Comparison of ENCODE assay signal across 9 mouse cellular contexts in the genomic region with DNA sequence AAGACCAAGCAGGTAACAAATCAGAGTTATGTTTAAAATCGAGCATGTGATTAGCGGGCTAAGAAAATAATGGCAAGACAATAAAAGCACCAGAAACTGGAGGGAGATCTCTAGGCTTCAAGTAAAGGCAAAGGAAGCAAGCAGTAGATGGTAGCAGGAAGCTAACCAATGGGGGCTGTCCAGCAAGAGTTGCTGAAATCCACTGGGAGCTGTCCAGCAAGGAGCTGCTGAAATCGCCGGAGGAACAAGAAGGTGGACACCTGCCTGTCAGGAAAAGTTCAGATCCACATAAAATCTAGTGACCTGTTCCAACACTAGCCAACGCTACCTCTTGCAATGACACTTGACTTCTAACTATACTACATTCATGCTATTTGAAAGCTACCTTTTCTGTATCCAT. TPM values are rescaled to one million over a fixed set of nuclear protein-coding genes. Genes with fewer than 3 reads are reported as not detected.
DNase-seq lines count a peak whose midpoint lies in the region; ATAC-seq and TF ChIP-seq lines count a peak whose summit lies in the region.
"Had no signal": no experiment of that assay in that cellular context is flagged by ENCODE, and none has a peak within 500 bp of the region (broad histone marks: within the 10 kb centered on the region; RNA-seq: fewer than 3 reads in every experiment).

No protein-coding gene starts in this region.

- no peak for TF ChIP-seq POLR2A in kidney, adult 2 months (IDR thresholded peaks at IDR 0.05; ENCODE audit: low read depth, low read length)

- ATAC-seq in hindbrain, embryonic 14.5 days (ENCODE audit: low FRiP score), result no peak
- no peak for ATAC-seq in hindbrain, embryonic 16.5 days
- ATAC-seq in neural tube, embryonic 11.5 days (ENCODE audit: insufficient read depth, low FRiP score, low TSS enrichment), result no peak
- ATAC-seq in midbrain, embryonic 16.5 days, result no peak

- H3K4me1 ChIP-seq in hindbrain, embryonic 14.5 days (replicated peaks; ENCODE audit: control insufficient read depth, insufficient read depth, low read length), result no peaks in the 10 kb centered on the region
- no peaks in the 10 kb centered on the region for H3K4me1 ChIP-seq in hindbrain, embryonic 16.5 days (ENCODE audit: control insufficient read depth, insufficient read depth, low read depth, low read length)
- no peaks in the 10 kb centered on the region for H3K4me1 ChIP-seq in kidney, adult 2 months (ENCODE audit: control insufficient read depth, insufficient read depth, low read length)
- H3K4me1 ChIP-seq in neural tube, embryonic 11.5 days (ENCODE audit: control insufficient read depth, insufficient read depth, low read length), result no peaks in the 10 kb centered on the region
- H3K4me1 ChIP-seq in midbrain, embryonic 16.5 days (ENCODE audit: control insufficient read depth, insufficient read depth, low read length), result no peaks in the 10 kb centered on the region

- DNase-seq in hindbrain, embryonic 14.5 days (ENCODE audit: low spot score), result peak; percentile 33
- peak; percentile 55 for DNase-seq in adipocyte (ENCODE audit: low spot score)
- DNase-seq in kidney, adult 2 months, result peak; percentile 47
- DNase-seq in neural tube, embryonic 11.5 days (ENCODE audit: low spot score), result peak; percentile 53
- no peak for DNase-seq in spleen, postnatal 14 days (ENCODE audit: low spot score in 2 of 2)
- DNase-seq in cerebellum, adult 11 months, result no peak

- no peaks in the 10 kb centered on the region for H3K9me3 ChIP-seq in hindbrain, embryonic 14.5 days (ENCODE audit: control insufficient read depth, low read length)
- H3K9me3 ChIP-seq in hindbrain, embryonic 16.5 days (ENCODE audit: control insufficient read depth, low read length), result no peaks in the 10 kb centered on the region
- H3K9me3 ChIP-seq in neural tube, embryonic 11.5 days (ENCODE audit: control insufficient read depth, low read length), result no peaks in the 10 kb centered on the region
- H3K9me3 ChIP-seq in midbrain, embryonic 16.5 days (replicated peaks; ENCODE audit: control insufficient read depth, low read length, poor library complexity, severe bottlenecking), result no peaks in the 10 kb centered on the region

- no peaks in the 10 kb centered on the region for H3K27me3 ChIP-seq in hindbrain, embryonic 14.5 days (ENCODE audit: control insufficient read depth, insufficient read depth, low read length)
- H3K27me3 ChIP-seq in hindbrain, embryonic 16.5 days (replicated peaks; ENCODE audit: control insufficient read depth, insufficient read depth, low read length), result no peaks in the 10 kb centered on the region
- H3K27me3 ChIP-seq in kidney, adult 2 months (replicated peaks; ENCODE audit: control insufficient read depth, insufficient read depth, low read length), result no peaks in the 10 kb centered on the region; the same call in 1 of the 2 replicates
- no peaks in the 10 kb centered on the region for H3K27me3 ChIP-seq in neural tube, embryonic 11.5 days (ENCODE audit: control insufficient read depth, insufficient read depth, low read length)
- H3K27me3 ChIP-seq in midbrain, embryonic 16.5 days (ENCODE audit: control insufficient read depth, insufficient read depth, low read depth, low read length), result no peaks in the 10 kb centered on the region

- no peak overlapping the region for H3K4me2 ChIP-seq in hindbrain, embryonic 14.5 days (replicated peaks)
- no peak overlapping the region for H3K4me2 ChIP-seq in hindbrain, embryonic 16.5 days (ENCODE audit: low read length)
- no peak overlapping the region for H3K4me2 ChIP-seq in neural tube, embryonic 11.5 days (ENCODE audit: low read depth)
- H3K4me2 ChIP-seq in midbrain, embryonic 16.5 days (ENCODE audit: low read length), result no peak overlapping the region

- H3K9ac ChIP-seq in hindbrain, embryonic 14.5 days, result no peak overlapping the region
- no peak overlapping the region for H3K9ac ChIP-seq in hindbrain, embryonic 16.5 days (ENCODE audit: low read depth, low read length)
- H3K9ac ChIP-seq in neural tube, embryonic 11.5 days (ENCODE audit: low read length), result no peak overlapping the region
- H3K9ac ChIP-seq in midbrain, embryonic 16.5 days (ENCODE audit: low read depth, low read length), result no peak overlapping the region

- TF ChIP-seq CTCF in kidney, adult 2 months (conservative IDR thresholded peaks at IDR 0.05; ENCODE audit: insufficient read depth, insufficient read length, low read depth, low read length), result no peak

- H3K36me3 ChIP-seq in hindbrain, embryonic 14.5 days (replicated peaks; ENCODE audit: control insufficient read depth, insufficient read depth), result no peaks in the 10 kb centered on the region
- H3K36me3 ChIP-seq in hindbrain, embryonic 16.5 days (ENCODE audit: control insufficient read depth, insufficient read depth, low read length), result no peaks in the 10 kb centered on the region
- no peaks in the 10 kb centered on the region for H3K36me3 ChIP-seq in kidney, adult 2 months (ENCODE audit: control insufficient read depth, insufficient read depth, low read length)
- H3K36me3 ChIP-seq in neural tube, embryonic 11.5 days (ENCODE audit: control insufficient read depth, insufficient read depth, low read length), result no peaks in the 10 kb centered on the region
- H3K36me3 ChIP-seq in midbrain, embryonic 16.5 days (ENCODE audit: control insufficient read depth, insufficient read depth, low read length), result no peaks in the 10 kb centered on the region

- H3K27ac ChIP-seq in hindbrain, embryonic 14.5 days, result no peak overlapping the region
- no peak overlapping the region for H3K27ac ChIP-seq in hindbrain, embryonic 16.5 days (ENCODE audit: low read depth, low read length)
- H3K27ac ChIP-seq in kidney, adult 2 months (ENCODE audit: insufficient read depth, low read depth, low read length), result no peak overlapping the region
- H3K27ac ChIP-seq in neural tube, embryonic 11.5 days (ENCODE audit: low read depth, low read length), result no peak overlapping the region
- no peak overlapping the region for H3K27ac ChIP-seq in midbrain, embryonic 16.5 days (ENCODE audit: low read length)

- no peak overlapping the region for H3K4me3 ChIP-seq in hindbrain, embryonic 14.5 days (replicated peaks; ENCODE audit: low read length)
- H3K4me3 ChIP-seq in hindbrain, embryonic 16.5 days (ENCODE audit: low read length), result no peak overlapping the region
- H3K4me3 ChIP-seq in kidney, adult 2 months (ENCODE audit: insufficient read depth, low read depth, low read length), result no peak overlapping the region
- H3K4me3 ChIP-seq in neural tube, embryonic 11.5 days (ENCODE audit: low read depth, low read length), result no peak overlapping the region
- no peak overlapping the region for H3K4me3 ChIP-seq in midbrain, embryonic 16.5 days (ENCODE audit: low read depth, low read length)

- 27% methylated on average over 5 of the region's 5 CpGs for WGBS in hindbrain, embryonic 14.5 days
- WGBS in hindbrain, embryonic 16.5 days, result 21% methylated on average over 5 of the region's 5 CpGs
- WGBS in kidney, adult 2 months, result 11% methylated on average over 5 of the region's 5 CpGs
- 20% methylated on average over 5 of the region's 5 CpGs for WGBS in neural tube, embryonic 11.5 days
- WGBS in midbrain, embryonic 16.5 days, result 26% methylated on average over 5 of the region's 5 CpGs

RNA-seq across cellular contexts. Expression of a gene that starts 7.3 kb away (rescaled TPM):
- 0.15 and 0.30 TPM in 2 replicates for polyA plus RNA-seq in hindbrain, embryonic 14.5 days (2014; fragmentation: Nextera tagmentation; extraction: Ambion mirVana)
- polyA plus RNA-seq in hindbrain, embryonic 16.5 days (2015; fragmentation: Nextera tagmentation; extraction: Ambion mirVana), result 0.11 and 0.19 TPM in 2 replicates
- polyA plus RNA-seq in kidney, adult 2 months (2012; rRNA removed), result not detected in 2 replicates
- not detected in 2 replicates for polyA plus RNA-seq in neural tube, embryonic 11.5 days (2014; fragmentation: Nextera tagmentation; extraction: Ambion mirVana)
- polyA plus RNA-seq in midbrain, embryonic 16.5 days (2015; fragmentation: Nextera tagmentation; extraction: Ambion mirVana), result 0.64 and 0.73 TPM in 2 replicates
- polyA plus RNA-seq: large intestine, adult 2 months had no signal

Comparison
In these comparisons a context has a peak if more than half of its experiments do, and no peak if none do; other contexts are left out.
1. DNase-seq: peak in hindbrain, embryonic 14.5 days (single experiment), adipocyte (single experiment), kidney, adult 2 months (single experiment) and neural tube, embryonic 11.5 days (single experiment); none in spleen, postnatal 14 days (0 of 2) and cerebellum, adult 11 months (single experiment).